Mouse (Mus musculus) embryonic facial prominence, embryonic 13.5 days (tissue): Measurements from ENCODE around the gene Nudt9. TPM values are rescaled to one million over a fixed set of nuclear protein-coding genes. Genes with fewer than 3 reads are reported as not detected.

ENCODE experiments used
- ATAC-seq: fragments of 200-750 bp; cut with Nextera tagmentation; 2 replicates; pipeline ENCODE4 v1.8.0; 2017; ENCODE audit warnings: low read depth; ENCODE audit not compliant: insufficient number of reproducible peaks, insufficient read depth, low FRiP score, low TSS enrichment
- H3K27ac ChIP-seq: fragments of 300-500 bp; sonication (generic); 2 replicates; pipeline ENCODE4 v1.5.1; 2015; ENCODE audit warnings: moderate library complexity, mild to moderate bottlenecking, inconsistent platforms
- H3K27me3 ChIP-seq: fragments of 300-500 bp; sonication (generic); 2 replicates; pipeline ENCODE4 v1.6.1; 2015; ENCODE audit warnings: mild to moderate bottlenecking, inconsistent platforms
- H3K36me3 ChIP-seq: fragments of 300-500 bp; sonication (generic); 2 replicates; pipeline ENCODE4 v1.6.1; 2015; ENCODE audit warnings: mild to moderate bottlenecking, inconsistent platforms
- H3K4me1 ChIP-seq: fragments of 300-500 bp; sonication (generic); 2 replicates; pipeline ENCODE4 v1.6.1; 2015; ENCODE audit warnings: inconsistent platforms
- H3K4me2 ChIP-seq: fragments of 300-500 bp; sonication (generic); 2 replicates; pipeline ENCODE4 v1.6.1; 2015; ENCODE audit warnings: moderate library complexity, mild to moderate bottlenecking, inconsistent platforms
- H3K4me3 ChIP-seq: fragments of 300-500 bp; sonication (generic); 2 replicates; pipeline ENCODE4 v1.5.1; 2015; ENCODE audit warnings: mild to moderate bottlenecking, inconsistent platforms
- H3K9ac ChIP-seq: fragments of 300-500 bp; sonication (generic); 2 replicates; pipeline ENCODE4 v1.6.1; 2015; ENCODE audit warnings: mild to moderate bottlenecking, inconsistent platforms
- H3K9me3 ChIP-seq: fragments of 300-500 bp; sonication (generic); 2 replicates; pipeline ENCODE4 v1.6.1; 2016; ENCODE audit warnings: inconsistent platforms
- WGBS: fragments of 180-500 bp; shearing (Covaris S2); methylation state at CpG from one replicate; pipeline ENCODE4 v1.1.7; 2015; ENCODE audit warnings: mixed read lengths; 5-methylcytosine and 5-hydroxymethylcytosine counted together
- microRNA-seq: library from miRNA; unstranded; fragments of <30 nt; microRNA quantifications from one replicate; pipeline ENCODE4, GENCODE M21; 2016
- polyA plus RNA-seq: library from polyadenylated mRNA; unstranded; fragments of >200 nt; fragmentation: Nextera tagmentation; extraction: Ambion mirVana; gene quantifications from 2 replicates; pipeline ENCODE4 v1.2.1, GENCODE M21; 2015

Gene Nudt9
- polyA plus RNA-seq, 1 experiment from 2014 or later: 63.0 TPM

DNA sequence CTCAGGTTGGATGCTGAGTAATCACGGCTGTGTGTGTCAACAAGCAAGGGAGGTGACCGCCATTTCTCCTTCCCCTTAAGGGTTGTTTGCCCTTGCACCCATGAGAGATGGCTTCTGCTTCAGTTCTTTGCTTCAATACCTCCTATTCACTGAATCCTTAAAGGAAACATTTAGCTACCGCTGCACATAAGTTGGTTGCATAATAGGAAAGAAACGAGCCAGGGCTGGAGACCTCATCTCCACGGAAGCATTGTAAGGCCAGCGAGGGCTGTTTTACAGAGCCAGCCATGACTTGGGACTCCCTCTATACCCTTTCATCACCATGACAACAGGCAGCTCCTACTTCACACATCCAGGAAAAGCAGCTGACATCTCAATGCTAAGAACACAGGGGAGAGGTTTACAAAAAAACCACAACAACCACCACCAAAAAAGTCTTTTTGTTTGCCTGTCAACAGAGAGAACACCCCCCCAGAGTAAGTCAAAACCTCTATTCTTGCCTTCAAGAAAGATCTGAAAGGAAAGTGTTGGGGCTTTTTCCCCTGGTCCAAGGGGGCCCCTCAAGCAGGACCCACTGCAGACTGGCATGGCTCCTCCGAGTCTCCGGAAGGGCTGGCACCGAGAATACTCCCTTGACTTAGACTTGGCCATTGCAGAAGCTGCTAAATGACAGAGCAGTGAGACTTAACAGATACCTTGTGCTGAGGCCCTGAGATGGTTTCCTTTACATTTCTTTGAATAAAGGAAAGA lies 64.2 kb downstream of the Nudt9 start:
- WGBS: 47% methylated on average over 9 of the region's 9 CpGs
- no peak for ATAC-seq
- no peak overlapping the region for H3K27ac ChIP-seq

DNA sequence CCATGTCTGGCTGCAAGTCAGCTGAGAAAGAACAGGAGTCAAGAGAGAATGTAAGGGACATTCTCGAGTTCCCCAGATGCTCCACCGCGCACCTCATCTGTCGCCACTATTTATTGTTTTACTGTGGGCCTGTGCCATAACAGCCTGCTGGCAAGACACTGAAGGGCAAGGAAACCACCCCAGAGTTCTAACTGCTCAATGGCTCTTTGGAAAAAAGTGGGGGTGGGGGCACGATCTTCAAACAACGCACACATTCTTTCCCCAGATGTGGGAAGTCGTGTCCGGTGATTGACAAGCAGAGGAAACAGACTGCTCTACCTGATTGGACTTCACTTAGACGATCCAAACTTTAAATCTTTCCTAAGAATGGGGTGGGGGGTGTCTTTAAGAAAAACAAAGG lies 65.9 kb downstream of the Nudt9 start:
- Histone ChIP-seq H3K27me3 (no peaks in the 10 kb centered on the region), H3K36me3 (no peaks in the 10 kb centered on the region), H3K4me3 (peak overlapping the region; percentile 20; the same call in 1 of the 2 replicates), H3K9ac (peak overlapping the region; percentile 52; the same call in 1 of the 2 replicates), H3K4me2 (peak overlapping the region; percentile 38), H3K9me3 (no peaks in the 10 kb centered on the region), H3K27ac (peak overlapping the region; percentile 74), H3K4me1 (peaks cover 64% of the 10 kb centered on the region)
- 11% methylated on average over 9 of the region's 9 CpGs for WGBS
- ATAC-seq: no peak

More for the DNA sequence above, 64.2 kb downstream of the Nudt9 start:
- Histone ChIP-seq H3K9me3 (no peaks in the 10 kb centered on the region), H3K27me3 (no peaks in the 10 kb centered on the region), H3K4me1 (peaks cover 60% of the 10 kb centered on the region), H3K9ac (no peak overlapping the region), H3K4me3 (no peak overlapping the region), H3K36me3 (no peaks in the 10 kb centered on the region), H3K4me2 (no peak overlapping the region)

DNA sequence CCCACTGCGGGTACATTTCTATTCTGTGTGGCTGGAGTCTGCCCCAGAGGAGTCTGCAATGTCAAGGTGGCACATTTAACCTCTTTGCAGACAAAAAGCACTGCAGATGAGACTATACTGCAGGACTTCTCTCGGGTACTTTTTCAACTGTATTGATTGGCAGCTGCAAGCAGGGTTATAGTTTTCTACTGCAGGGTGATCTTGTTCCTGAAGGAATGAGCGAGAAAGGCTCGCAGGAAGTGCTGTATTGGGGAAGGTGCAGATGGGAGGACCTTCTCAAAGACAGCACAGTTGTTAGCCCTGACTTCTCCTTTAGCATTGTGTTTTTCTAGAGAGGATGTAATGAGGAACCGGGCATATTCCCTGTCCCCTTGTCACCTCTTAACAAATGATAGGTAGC lies 66.4 kb downstream of the Nudt9 start:
- H3K4me2 ChIP-seq: peak overlapping the region; percentile 38
- ATAC-seq: no peak
- peaks cover 63% of the 10 kb centered on the region for H3K4me1 ChIP-seq
- peak overlapping the region; percentile 74 for H3K27ac ChIP-seq
- H3K36me3 ChIP-seq: no peaks in the 10 kb centered on the region
- 17% methylated on average over 5 of the region's 5 CpGs for WGBS
- H3K27me3 ChIP-seq: no peaks in the 10 kb centered on the region
- peak overlapping the region; percentile 52 for H3K9ac ChIP-seq
- peak overlapping the region; percentile 20 for H3K4me3 ChIP-seq
- H3K9me3 ChIP-seq: no peaks in the 10 kb centered on the region

DNA sequence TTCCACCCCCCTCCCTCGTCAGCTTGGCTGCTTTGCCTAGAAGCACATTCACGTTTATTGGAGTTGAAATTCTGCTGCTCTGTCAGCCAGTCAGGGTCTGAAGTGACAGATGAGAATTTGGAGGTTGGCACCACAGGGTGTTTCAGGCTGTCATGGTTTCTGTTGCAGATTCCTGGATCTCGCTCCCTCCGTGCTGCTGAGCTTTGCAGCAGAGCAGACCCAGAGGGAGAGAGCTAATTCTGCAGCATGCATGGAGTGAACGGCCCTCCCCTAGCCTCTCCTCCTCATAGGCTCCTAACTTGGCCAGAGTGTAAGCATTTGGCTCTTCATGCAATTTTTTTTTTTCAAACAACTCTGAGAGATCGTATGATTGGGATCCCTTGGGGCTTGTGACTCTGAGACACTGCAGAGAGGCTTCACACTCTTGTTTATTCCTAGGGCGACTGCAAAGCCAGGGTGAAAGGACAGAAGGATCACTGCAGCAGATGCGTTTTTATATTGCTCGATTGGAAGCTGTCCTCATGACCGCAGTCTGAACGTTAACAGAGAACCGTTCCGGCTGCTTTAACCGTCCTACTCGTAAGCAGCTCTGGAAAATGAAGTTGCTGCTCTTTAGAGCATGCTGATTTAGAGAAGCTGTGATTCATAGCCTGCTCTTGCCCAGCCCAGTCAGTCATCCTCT lies 67.5 kb downstream of the Nudt9 start, which contains the start of gene Sparcl1:
Sparcl1 (minus strand) TSS at position 243 of the 682 bp plus-strand sequence.
- 24% methylated on average over 15 of the region's 15 CpGs for WGBS
- peak within 1 kb of the TSS; percentile 38 for H3K4me2 ChIP-seq
- H3K36me3 ChIP-seq: no peaks in the 10 kb centered on the region
- H3K4me3 ChIP-seq: peak within 1 kb of the TSS; percentile 20
- H3K4me1 ChIP-seq: peaks cover 53% of the 10 kb centered on the region
- H3K9ac ChIP-seq: peak within 1 kb of the TSS; percentile 53
- H3K27me3 ChIP-seq: no peaks in the 10 kb centered on the region
- peak within 1 kb of the TSS; percentile 74 for H3K27ac ChIP-seq
- H3K9me3 ChIP-seq: no peaks in the 10 kb centered on the region
- ATAC-seq: no peak

Small RNA genes lying within 50 kb of the gene (microRNA-seq; reads per million reads assigned to microRNA genes)
- gene Mir5619: 1.8 reads per million, percentile 3 among the genes with 10 or more reads in this experiment

Other genes with a start within 250 kb of the Nudt9 start
- gene Klhl8, start 135.0 kb upstream of the Nudt9 start, polyA plus RNA-seq: 15.3 and 17.0 TPM in 2 replicates
- 0.54 TPM in 1 of 2 replicates, not detected in the other for gene Hsd17b13, start 68.9 kb upstream of the Nudt9 start, polyA plus RNA-seq
- 2.8 and 3.6 TPM in 2 replicates for gene Hsd17b11, start 24.4 kb upstream of the Nudt9 start, polyA plus RNA-seq
- gene Gm17660, start 31.3 kb downstream of the Nudt9 start, polyA plus RNA-seq: not detected in 2 replicates
- 46.6 and 53.7 TPM in 2 replicates for gene Sparcl1, start 67.4 kb downstream of the Nudt9 start, polyA plus RNA-seq
- gene Dspp, start 124.4 kb downstream of the Nudt9 start, polyA plus RNA-seq: 0.04 TPM in 1 of 2 replicates, not detected in the other
- 1.00 and 1.5 TPM in 2 replicates for gene Dmp1, start 156.3 kb downstream of the Nudt9 start, polyA plus RNA-seq